Mouse (Mus musculus) hindbrain, embryonic 10.5 days (tissue): ENCODE results near the gene Gm4952. TPM values are rescaled to one million over a fixed set of nuclear protein-coding genes. Genes with fewer than 3 reads are reported as not detected.

ENCODE experiments used
- DNase-seq: peaks from one replicate; pipeline ENCODE4 v3.0.0-alpha.2; 2017; ENCODE audit warnings: low spot score
- H3K27ac ChIP-seq: fragments of 300-500 bp; sonication (generic); 2 replicates; pipeline ENCODE4 v1.5.1; 2016; ENCODE audit warnings: mild to moderate bottlenecking, moderate library complexity
- H3K27me3 ChIP-seq: fragments of 300-500 bp; sonication (generic); 2 replicates; pipeline ENCODE4 v1.6.1; 2016; ENCODE audit warnings: mild to moderate bottlenecking; ENCODE audit not compliant: poor library complexity, insufficient read depth, severe bottlenecking
- H3K36me3 ChIP-seq: fragments of 300-500 bp; sonication (generic); 2 replicates; pipeline ENCODE4 v1.6.1; 2016; ENCODE audit warnings: mild to moderate bottlenecking, moderate library complexity
- H3K4me1 ChIP-seq: fragments of 300-500 bp; sonication (generic); replicated peaks from 2 replicates; pipeline ENCODE4 v1.6.1; 2016; ENCODE audit warnings: mild to moderate bottlenecking
- H3K4me3 ChIP-seq: fragments of 300-500 bp; sonication (generic); 2 replicates; pipeline ENCODE4 v1.5.1; 2016; ENCODE audit warnings: mild to moderate bottlenecking, moderate library complexity
- H3K9me3 ChIP-seq: fragments of 300-500 bp; sonication (generic); 2 replicates; pipeline ENCODE4 v1.6.1; 2016; ENCODE audit warnings: mild to moderate bottlenecking, moderate library complexity
- WGBS: fragments of 180-500 bp; shearing (Covaris S2); methylation state at CpG from one replicate; pipeline ENCODE4 v1.1.7; 2016; 5-methylcytosine and 5-hydroxymethylcytosine counted together
- polyA plus RNA-seq: library from polyadenylated mRNA; unstranded; fragments of >200 nt; fragmentation: Nextera tagmentation; extraction: Ambion mirVana; gene quantifications from 2 replicates; pipeline ENCODE4 v1.2.1, GENCODE M21; 2016

The Gm4952 gene
- polyA plus RNA-seq = 0.18 TPM in 1 of 2 replicates, not detected in the other

GRCm38 (mm10) chr19:12599674-12600073, at the start of gene Gm4952:
Gene Gm4952 (plus strand): TSS chr19:12599974.
- H3K27ac ChIP-seq = no peak within 1 kb of the TSS
- WGBS = 76% methylated on average over 1 of the region's 1 CpGs
- H3K9me3 ChIP-seq = no peaks in the 10 kb centered on the region
- peaks cover 7% of the 10 kb centered on the region; the same call in 1 of the 2 replicates for H3K4me1 ChIP-seq
- no peaks in the 10 kb centered on the region for H3K36me3 ChIP-seq
- DNase-seq = no peak
- peaks cover 9% of the 10 kb centered on the region for H3K27me3 ChIP-seq
- no peak within 1 kb of the TSS for H3K4me3 ChIP-seq

GRCm38 (mm10) chr19:12550005-12550942, 49.5 kb upstream of the Gm4952 start:
- no peak for DNase-seq
- H3K27me3 ChIP-seq = no peaks in the 10 kb centered on the region
- no peak overlapping the region for H3K27ac ChIP-seq
- H3K36me3 ChIP-seq = no peaks in the 10 kb centered on the region
- no peaks in the 10 kb centered on the region for H3K4me1 ChIP-seq
- 61% methylated on average over 5 of the region's 5 CpGs for WGBS
- no peak overlapping the region for H3K4me3 ChIP-seq
- no peaks in the 10 kb centered on the region for H3K9me3 ChIP-seq

- Histone ChIP-seq H3K27me3 (no peaks in the 10 kb centered on the region), H3K4me1 (no peaks in the 10 kb centered on the region), H3K27ac (no peak overlapping the region), H3K36me3 (no peaks in the 10 kb centered on the region), H3K9me3 (no peaks in the 10 kb centered on the region), H3K4me3 (no peak overlapping the region)
- WGBS = 95% methylated on average over 2 of the region's 2 CpGs
- DNase-seq = no peak
Measured at GRCm38 (mm10) chr19:12556293-12556692, 43.5 kb upstream of the Gm4952 start.

- H3K36me3 ChIP-seq = no peaks in the 10 kb centered on the region
- no peak overlapping the region for H3K4me3 ChIP-seq
- no peaks in the 10 kb centered on the region for H3K9me3 ChIP-seq
- no peaks in the 10 kb centered on the region for H3K4me1 ChIP-seq
- no peak overlapping the region for H3K27ac ChIP-seq
- 85% methylated on average over 4 of the region's 4 CpGs for WGBS
- no peak for DNase-seq
- H3K27me3 ChIP-seq = no peaks in the 10 kb centered on the region
Measured at GRCm38 (mm10) chr19:12558219-12558618, 41.6 kb upstream of the Gm4952 start.

- Histone ChIP-seq H3K4me3 (no peak overlapping the region), H3K36me3 (no peaks in the 10 kb centered on the region), H3K9me3 (no peaks in the 10 kb centered on the region), H3K27me3 (no peaks in the 10 kb centered on the region), H3K4me1 (no peaks in the 10 kb centered on the region), H3K27ac (no peak overlapping the region)
- DNase-seq = no peak
Measured at GRCm38 (mm10) chr19:12564197-12564596, 35.6 kb upstream of the Gm4952 start.

GRCm38 (mm10) chr19:12567011-12567410, 32.8 kb upstream of the Gm4952 start:
- Histone ChIP-seq H3K4me1 (no peaks in the 10 kb centered on the region), H3K9me3 (no peaks in the 10 kb centered on the region), H3K4me3 (no peak overlapping the region), H3K27ac (no peak overlapping the region), H3K27me3 (no peaks in the 10 kb centered on the region), H3K36me3 (no peaks in the 10 kb centered on the region)
- DNase-seq = no peak
- WGBS = 82% methylated on average over 4 of the region's 4 CpGs

GRCm38 (mm10) chr19:12570866-12571265, 28.9 kb upstream of the Gm4952 start:
- no peaks in the 10 kb centered on the region for H3K27me3 ChIP-seq
- H3K36me3 ChIP-seq = no peaks in the 10 kb centered on the region
- 75% methylated on average over 2 of the region's 2 CpGs for WGBS
- H3K27ac ChIP-seq = no peak overlapping the region
- no peaks in the 10 kb centered on the region for H3K9me3 ChIP-seq
- H3K4me1 ChIP-seq = peaks cover 20% of the 10 kb centered on the region
- no peak for DNase-seq
- H3K4me3 ChIP-seq = no peak overlapping the region

- peaks cover 20% of the 10 kb centered on the region for H3K4me1 ChIP-seq
- H3K27ac ChIP-seq = no peak overlapping the region
- H3K27me3 ChIP-seq = no peaks in the 10 kb centered on the region
- DNase-seq = no peak
- peaks cover under 1% of the 10 kb centered on the region; the same call in 1 of the 2 replicates for H3K36me3 ChIP-seq
- H3K9me3 ChIP-seq = no peaks in the 10 kb centered on the region
- 93% methylated on average over 1 of the region's 1 CpGs for WGBS
- H3K4me3 ChIP-seq = no peak overlapping the region
Measured at GRCm38 (mm10) chr19:12571687-12572086, 28.1 kb upstream of the Gm4952 start.

- peak overlapping the region; percentile 77 for H3K27ac ChIP-seq
- peaks cover 11% of the 10 kb centered on the region for H3K36me3 ChIP-seq
- H3K9me3 ChIP-seq = no peaks in the 10 kb centered on the region
- no peaks in the 10 kb centered on the region for H3K27me3 ChIP-seq
- DNase-seq = no peak
- WGBS = 85% methylated on average over 1 of the region's 1 CpGs
- H3K4me1 ChIP-seq = peaks cover 20% of the 10 kb centered on the region
- H3K4me3 ChIP-seq = peak overlapping the region; percentile 51
Measured at GRCm38 (mm10) chr19:12572614-12573265, 27.0 kb upstream of the Gm4952 start.

- WGBS = 7% methylated on average over 14 of the region's 14 CpGs
- H3K36me3 ChIP-seq = peaks cover 18% of the 10 kb centered on the region
- H3K9me3 ChIP-seq = no peaks in the 10 kb centered on the region
- H3K27ac ChIP-seq = peak overlapping the region; percentile 77
- H3K4me1 ChIP-seq = peaks cover 20% of the 10 kb centered on the region
- H3K4me3 ChIP-seq = peak overlapping the region; percentile 51
- H3K27me3 ChIP-seq = no peaks in the 10 kb centered on the region
- peak; percentile 86 for DNase-seq
Measured at GRCm38 (mm10) chr19:12573266-12574011, 26.3 kb upstream of the Gm4952 start.

- Histone ChIP-seq H3K27ac (peak overlapping the region; percentile 77), H3K27me3 (no peaks in the 10 kb centered on the region), H3K9me3 (no peaks in the 10 kb centered on the region), H3K36me3 (peaks cover 24% of the 10 kb centered on the region), H3K4me1 (peaks cover 20% of the 10 kb centered on the region), H3K4me3 (peak overlapping the region; percentile 51)
- WGBS = 24% methylated on average over 5 of the region's 5 CpGs
- DNase-seq = peak; percentile 13
Measured at GRCm38 (mm10) chr19:12574012-12574407, 25.8 kb upstream of the Gm4952 start.

- 93% methylated on average over 7 of the region's 7 CpGs for WGBS
- no peak overlapping the region for H3K4me3 ChIP-seq
- H3K4me1 ChIP-seq = peaks cover 20% of the 10 kb centered on the region
- H3K27ac ChIP-seq = no peak overlapping the region
- DNase-seq = no peak
- no peaks in the 10 kb centered on the region for H3K27me3 ChIP-seq
- H3K36me3 ChIP-seq = peaks cover 28% of the 10 kb centered on the region
- no peaks in the 10 kb centered on the region for H3K9me3 ChIP-seq
Measured at GRCm38 (mm10) chr19:12575107-12575506, 24.7 kb upstream of the Gm4952 start.
